Mouse (Mus musculus): ENCODE data around the gene Tceal3.
"Not testable (repeated sequence)": the region's sequence is repeated elsewhere in the genome, so short reads cannot be mapped to it uniquely, and the experiment has no call there.

Gene Tceal3

DNA sequence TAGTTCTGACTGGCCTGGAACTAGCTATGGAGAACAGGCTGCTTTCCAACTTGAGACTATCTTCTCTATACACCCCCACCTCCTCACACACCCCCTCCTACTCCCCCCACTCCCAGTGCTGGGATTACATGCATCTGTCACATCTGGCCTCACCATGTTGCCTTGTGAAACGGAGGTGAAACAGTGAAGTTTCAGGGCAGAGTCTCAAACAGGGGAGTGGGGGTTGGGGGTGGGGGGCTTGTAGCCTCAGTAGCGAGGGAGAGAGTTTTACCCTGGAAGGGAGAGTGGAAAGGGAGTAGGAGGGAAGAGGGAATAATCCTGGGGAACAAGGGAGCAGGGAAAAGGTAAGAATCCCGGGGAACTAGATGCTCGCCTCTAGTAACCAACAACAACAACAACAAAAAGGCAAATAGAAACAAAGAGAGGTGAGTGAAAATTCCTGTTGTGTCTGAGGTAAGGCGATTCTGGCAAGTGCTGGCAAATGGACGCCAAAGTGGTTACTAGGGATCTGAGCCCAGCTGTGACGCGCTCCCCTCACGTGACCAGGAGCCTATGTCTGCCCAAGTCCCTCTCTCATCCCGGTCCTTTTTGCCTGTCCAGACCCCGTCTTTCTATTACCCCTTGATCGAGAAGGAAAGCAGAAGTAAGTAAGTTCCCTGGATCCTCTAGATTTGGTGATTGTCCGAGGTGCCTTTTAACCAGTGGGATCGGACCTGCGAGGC is 117.0 kb downstream of the Tceal3 start, which contains the start of gene Tceal1:
Gene Tceal1 (plus strand): TSS at position 537 of the 722 bp plus-strand sequence.
- peak; percentile 52 for DNase-seq (ENCODE audit: extremely low spot score)

DNA sequence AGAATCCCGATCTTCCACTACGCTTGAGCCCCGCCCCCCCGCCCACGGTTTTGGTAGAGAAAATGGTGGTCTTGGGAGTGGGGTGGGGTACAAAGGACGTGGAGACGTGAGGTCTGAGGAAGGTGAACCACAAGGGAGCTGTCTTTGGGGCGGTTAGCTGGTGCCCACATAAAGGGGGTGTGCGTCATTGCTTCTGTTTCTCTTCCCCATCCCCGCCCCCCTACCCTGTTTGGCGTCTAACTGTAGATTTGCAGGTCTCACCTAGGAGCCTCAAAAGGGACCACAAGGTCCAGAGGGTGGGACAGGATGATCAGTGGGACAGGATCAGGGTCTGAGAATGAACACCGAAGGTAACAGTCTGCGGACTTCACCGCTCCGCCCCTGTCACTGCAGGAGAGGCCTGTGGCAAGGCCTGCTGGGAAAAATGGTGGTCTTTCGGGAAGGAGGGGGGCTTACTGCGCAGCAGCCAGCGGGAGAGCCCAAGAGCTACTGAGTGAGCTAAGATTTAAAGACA is 117.6 kb downstream of the Tceal3 start:
- DNase-seq (ENCODE audit: extremely low spot score): peak; percentile 62

DNA sequence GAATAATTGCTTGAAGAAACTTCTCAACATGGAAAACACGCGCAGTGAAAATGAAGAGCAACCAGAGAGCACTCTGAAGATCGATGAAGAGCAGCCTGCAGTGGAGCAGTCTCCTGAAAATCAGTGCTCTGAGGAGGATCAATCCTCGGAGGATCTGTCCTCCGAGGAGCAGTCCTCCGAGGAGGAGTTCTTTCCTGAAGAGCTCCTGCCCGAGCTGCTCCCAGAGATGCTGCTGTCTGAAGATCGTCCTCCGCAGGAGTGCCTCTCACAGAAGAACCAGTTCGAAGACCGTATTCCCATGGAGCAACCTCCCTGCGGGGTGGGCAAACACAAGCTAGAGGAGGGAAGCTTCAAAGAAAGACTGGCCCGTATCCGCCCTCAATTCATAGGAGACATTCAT is 118.1 kb downstream of the Tceal3 start:
- DNase-seq (ENCODE audit: extremely low spot score): peak; percentile 22

DNA sequence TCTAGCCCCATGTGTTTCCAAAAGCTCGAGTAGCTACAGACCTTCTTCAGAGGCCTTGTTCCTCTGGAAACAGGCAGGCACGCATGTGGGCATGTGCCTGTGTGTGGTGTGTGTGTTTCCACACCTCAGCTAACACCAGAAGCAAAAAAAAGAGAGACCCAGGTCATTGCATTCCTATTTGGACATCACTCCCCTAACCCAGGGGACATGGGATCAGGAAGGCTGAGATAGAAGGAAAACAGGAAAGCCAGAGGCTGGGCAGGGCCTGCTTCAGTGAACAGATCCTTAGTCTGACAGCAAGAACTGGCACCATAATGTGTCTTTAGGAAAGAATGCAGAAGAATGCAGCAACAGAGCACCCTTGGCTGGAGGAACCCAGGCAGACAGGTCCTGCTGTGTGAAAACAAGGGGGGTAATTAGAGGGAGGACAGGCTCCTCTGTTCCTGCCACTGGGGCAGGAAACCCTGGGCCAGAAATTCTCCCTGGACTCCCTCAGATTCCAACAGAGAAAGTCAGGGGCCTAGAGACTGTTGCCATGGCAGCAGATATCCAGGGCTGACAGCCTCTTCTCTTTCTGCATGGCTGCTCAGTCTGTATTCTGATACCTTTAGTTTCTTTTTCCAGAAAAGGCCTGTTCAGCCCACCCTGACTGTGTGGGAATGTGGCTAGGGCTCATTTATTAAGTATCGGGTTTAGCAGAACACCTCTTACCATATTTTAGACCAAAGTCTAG is 124.3 kb downstream of the Tceal3 start:
- DNase-seq (ENCODE audit: extremely low spot score): not testable (repeated sequence)

All from embryo, embryonic 9.5 days (tissue).